Mouse (Mus musculus): ENCODE measurements at regions not wholly inside any gene's neighbourhood (a gene's known extent, or its start where the extent isn't known, plus 50 kb on each side); places are given as distances from the start of the nearest gene placed in this dataset.
A peak's percentile ranks its signal among the peaks of the same experiment; 100 is the strongest.

- peak; percentile 70 for DNase-seq
Measured at GRCm38 (mm10) chr16:7466457-7466856, 958.5 kb downstream of the Tmem114 start.
